Mouse (Mus musculus): ENCODE results near the gene Anxa6. TPM values are rescaled to one million over a fixed set of nuclear protein-coding genes. Genes with fewer than 3 reads are reported as not detected.
"Not testable (repeated sequence)": the region's sequence is repeated elsewhere in the genome, so short reads cannot be mapped to it uniquely, and the experiment has no call there.

The Anxa6 gene
- polyA plus RNA-seq, 1 experiment from 2014 or later: 29.6 TPM

DNA sequence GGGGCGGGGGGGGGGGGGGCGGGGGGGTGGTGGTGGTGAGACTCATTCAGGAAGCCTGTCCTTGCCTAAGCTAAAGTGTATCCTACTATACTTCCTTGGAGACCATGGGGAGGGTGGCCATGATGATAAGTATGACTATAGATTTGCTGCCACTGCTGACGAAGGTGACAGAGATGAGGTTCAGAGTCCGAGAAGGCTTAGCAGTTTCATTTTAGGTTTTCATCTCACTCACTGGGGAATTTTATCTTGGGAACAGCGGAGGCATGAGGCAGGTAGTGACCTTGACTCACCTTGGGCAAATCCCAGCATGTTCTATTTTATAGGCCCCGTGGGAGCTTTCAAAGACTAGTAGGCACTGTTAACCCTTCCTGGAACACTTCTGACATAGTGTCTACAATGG lies 60.5 kb downstream of the Anxa6 start:
- Histone ChIP-seq H3K27me3 (no peaks in the 10 kb centered on the region; the same call in 1 of the 2 replicates), H3K27ac (no peak overlapping the region), H3K4me2 (no peak overlapping the region), H3K9ac (no peak overlapping the region), H3K4me1 (peaks cover 9% of the 10 kb centered on the region), H3K4me3 (no peak overlapping the region), H3K36me3 (ENCODE audit: poor library complexity, severe bottlenecking) (no peaks in the 10 kb centered on the region), H3K9me3 (replicated peaks) (no peaks in the 10 kb centered on the region)
- 85% methylated on average over 4 of the region's 6 CpGs for WGBS
- ATAC-seq: no peak

DNA sequence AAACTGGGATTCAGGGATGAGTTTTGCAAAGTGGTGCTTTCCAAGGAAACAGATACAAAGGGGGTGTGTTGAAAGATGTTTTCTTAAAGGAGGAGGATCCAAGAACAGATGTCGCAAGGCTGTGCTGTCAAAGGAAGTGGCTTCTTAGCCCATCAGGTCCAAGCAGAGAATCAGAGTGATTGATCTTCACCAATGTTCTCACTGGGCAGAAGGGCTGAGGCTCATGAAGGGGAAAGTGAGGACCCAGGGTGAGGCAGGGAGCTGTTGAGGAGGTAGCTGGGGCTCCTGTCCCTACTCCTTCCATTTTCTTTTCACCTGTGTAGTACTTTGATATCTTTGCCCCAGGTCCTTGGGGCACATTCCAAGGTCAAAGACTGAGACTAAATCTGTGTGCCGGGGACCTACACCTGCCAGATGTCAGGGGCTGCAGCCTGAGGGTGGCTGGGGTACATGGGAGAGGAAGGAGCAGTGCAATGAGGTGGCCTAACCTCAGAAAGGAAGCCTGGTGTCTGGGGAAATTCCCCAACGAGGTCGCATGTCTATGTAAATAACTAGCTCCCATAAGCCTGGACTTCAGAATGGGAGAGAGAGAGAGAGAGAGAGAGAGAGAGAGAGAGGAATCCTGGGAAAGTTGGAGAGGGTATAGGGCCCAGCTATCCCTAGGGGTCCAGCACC lies 61.1 kb downstream of the Anxa6 start:
- Histone ChIP-seq H3K27me3 (no peaks in the 10 kb centered on the region; the same call in 1 of the 2 replicates), H3K4me1 (peaks cover 9% of the 10 kb centered on the region), H3K4me2 (no peak overlapping the region), H3K4me3 (no peak overlapping the region), H3K9ac (no peak overlapping the region), H3K36me3 (ENCODE audit: poor library complexity, severe bottlenecking) (no peaks in the 10 kb centered on the region), H3K9me3 (replicated peaks) (no peaks in the 10 kb centered on the region), H3K27ac (no peak overlapping the region)
- 74% methylated on average over 4 of the region's 4 CpGs for WGBS
- no peak for ATAC-seq

DNA sequence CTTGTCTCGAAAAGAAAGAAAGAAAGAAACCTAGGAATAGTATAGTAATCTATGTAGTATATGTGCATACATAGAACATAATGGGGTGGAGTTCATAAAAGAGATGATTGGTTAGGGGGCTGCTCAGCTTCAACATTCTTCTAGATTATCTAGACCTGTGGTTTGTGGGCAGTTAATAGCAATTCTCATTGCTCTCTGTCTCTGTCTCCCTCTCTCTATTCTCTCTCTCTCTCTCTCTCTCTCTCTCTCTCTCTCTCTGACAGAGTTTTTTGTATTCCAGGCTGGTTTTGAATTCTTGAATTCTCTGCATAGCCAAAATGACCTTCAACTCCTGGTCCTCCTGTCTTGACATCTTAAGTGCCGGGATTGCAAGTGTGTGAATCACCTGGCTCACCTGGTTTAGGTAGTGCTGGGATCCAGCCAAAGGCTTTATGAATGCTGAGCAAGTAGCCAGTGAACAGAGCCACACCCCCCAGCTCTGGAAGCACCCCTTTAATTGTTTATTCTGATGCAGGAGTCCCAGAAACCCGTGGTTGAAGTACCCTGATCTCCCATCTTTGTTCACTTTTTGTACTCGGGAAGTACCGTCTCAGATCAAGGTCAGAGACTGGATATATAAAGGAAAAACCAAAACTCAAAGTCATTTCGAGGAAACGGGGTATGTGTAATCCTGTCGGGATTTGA lies 61.7 kb downstream of the Anxa6 start:
- no peaks in the 10 kb centered on the region for H3K36me3 ChIP-seq (ENCODE audit: poor library complexity, severe bottlenecking)
- 80% methylated on average over 8 of the region's 8 CpGs for WGBS
- H3K9me3 ChIP-seq (replicated peaks): no peaks in the 10 kb centered on the region
- no peak overlapping the region for H3K4me3 ChIP-seq
- ATAC-seq: no peak
- H3K4me2 ChIP-seq: no peak overlapping the region
- H3K27me3 ChIP-seq: no peaks in the 10 kb centered on the region; the same call in 1 of the 2 replicates
- H3K4me1 ChIP-seq: peaks cover 9% of the 10 kb centered on the region
- H3K9ac ChIP-seq: no peak overlapping the region
- no peak overlapping the region for H3K27ac ChIP-seq

DNA sequence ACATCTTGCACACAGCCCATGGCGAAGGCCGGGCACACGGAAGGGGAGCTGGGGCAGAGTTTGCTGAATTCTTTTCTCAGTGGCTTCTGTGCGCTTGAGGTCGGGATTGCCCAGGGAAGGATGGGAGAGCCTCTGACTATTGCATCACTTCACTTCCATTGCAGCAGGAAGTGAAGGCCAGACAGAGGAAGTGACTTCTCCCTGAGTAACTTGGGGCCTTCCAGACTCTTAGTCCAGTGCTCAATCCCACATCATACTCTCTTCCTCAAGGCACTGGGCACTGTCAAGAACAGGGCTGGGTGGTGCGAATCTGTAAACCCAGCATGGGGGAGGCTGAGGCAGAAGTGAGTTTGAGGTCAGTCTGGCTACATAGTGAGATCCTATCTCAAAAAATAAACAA lies 68.0 kb downstream of the Anxa6 start:
- WGBS: 91% methylated on average over 6 of the region's 6 CpGs
- Histone ChIP-seq H3K27ac (no peak overlapping the region), H3K27me3 (no peaks in the 10 kb centered on the region), H3K4me3 (no peak overlapping the region), H3K4me2 (no peak overlapping the region), H3K9me3 (replicated peaks) (no peaks in the 10 kb centered on the region), H3K36me3 (ENCODE audit: poor library complexity, severe bottlenecking) (no peaks in the 10 kb centered on the region), H3K9ac (no peak overlapping the region), H3K4me1 (no peaks in the 10 kb centered on the region)
- no peak for ATAC-seq

DNA sequence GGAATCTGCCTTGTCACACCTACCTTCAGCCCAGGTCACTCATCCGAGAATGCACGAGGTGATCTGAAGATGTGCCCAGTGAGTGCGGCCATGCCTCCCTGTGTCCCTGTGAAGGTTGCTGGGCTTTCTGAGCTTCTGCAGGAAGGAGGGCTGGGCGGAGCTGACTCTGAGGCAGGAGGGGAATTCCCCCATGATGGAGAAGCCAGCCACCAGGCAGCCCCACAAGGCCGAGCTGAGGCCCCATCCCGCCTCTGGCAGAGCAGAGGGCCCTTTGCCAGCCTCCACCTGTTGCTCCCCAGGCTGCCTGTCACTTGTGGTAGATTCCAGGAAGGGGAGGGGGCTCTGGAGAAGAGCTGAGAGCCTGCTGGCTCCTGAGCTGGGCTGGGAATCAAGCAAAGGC lies 70.4 kb downstream of the Anxa6 start, which contains the start of gene Tnip1:
Gene Tnip1 (minus strand): TSS at position 108 of the 400 bp plus-strand sequence.
- no peak within 1 kb of the TSS; the same call in 1 of the 2 replicates for H3K9ac ChIP-seq
- H3K9me3 ChIP-seq (replicated peaks): no peaks in the 10 kb centered on the region
- no peak within 1 kb of the TSS for H3K4me3 ChIP-seq
- WGBS: 47% methylated on average over 6 of the region's 6 CpGs
- H3K27ac ChIP-seq: no peak within 1 kb of the TSS
- H3K4me1 ChIP-seq: no peaks in the 10 kb centered on the region
- H3K4me2 ChIP-seq: no peak within 1 kb of the TSS
- H3K27me3 ChIP-seq: no peaks in the 10 kb centered on the region
- no peaks in the 10 kb centered on the region for H3K36me3 ChIP-seq (ENCODE audit: poor library complexity, severe bottlenecking)
- ATAC-seq: no peak

DNA sequence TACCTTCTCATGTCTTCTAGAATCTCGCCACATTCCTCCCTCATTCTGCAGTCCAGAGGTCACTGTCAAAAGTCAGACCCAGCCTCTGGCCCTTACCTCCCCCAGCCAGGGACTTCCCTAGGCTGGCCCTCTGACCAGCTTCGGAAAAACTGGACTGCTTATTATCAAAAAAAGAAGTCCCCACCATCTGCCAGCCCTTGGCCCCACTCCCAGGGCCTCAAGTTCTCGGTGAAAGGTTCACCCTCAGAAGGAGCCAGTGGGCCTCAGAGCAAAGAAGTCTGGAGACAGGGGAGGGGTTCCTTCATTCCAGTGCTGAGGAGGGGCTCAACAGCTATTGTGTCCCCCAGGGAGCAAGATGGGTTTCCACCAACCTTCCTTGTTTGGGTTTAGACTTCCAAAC lies 71.3 kb downstream of the Anxa6 start:
- no peak overlapping the region for H3K9ac ChIP-seq
- no peaks in the 10 kb centered on the region for H3K27me3 ChIP-seq
- no peak overlapping the region for H3K27ac ChIP-seq
- H3K4me3 ChIP-seq: no peak overlapping the region
- WGBS: 68% methylated on average over 3 of the region's 3 CpGs
- H3K9me3 ChIP-seq (replicated peaks): no peaks in the 10 kb centered on the region
- no peak for ATAC-seq
- H3K4me2 ChIP-seq: no peak overlapping the region
- H3K4me1 ChIP-seq: no peaks in the 10 kb centered on the region
- no peaks in the 10 kb centered on the region for H3K36me3 ChIP-seq (ENCODE audit: poor library complexity, severe bottlenecking)

DNA sequence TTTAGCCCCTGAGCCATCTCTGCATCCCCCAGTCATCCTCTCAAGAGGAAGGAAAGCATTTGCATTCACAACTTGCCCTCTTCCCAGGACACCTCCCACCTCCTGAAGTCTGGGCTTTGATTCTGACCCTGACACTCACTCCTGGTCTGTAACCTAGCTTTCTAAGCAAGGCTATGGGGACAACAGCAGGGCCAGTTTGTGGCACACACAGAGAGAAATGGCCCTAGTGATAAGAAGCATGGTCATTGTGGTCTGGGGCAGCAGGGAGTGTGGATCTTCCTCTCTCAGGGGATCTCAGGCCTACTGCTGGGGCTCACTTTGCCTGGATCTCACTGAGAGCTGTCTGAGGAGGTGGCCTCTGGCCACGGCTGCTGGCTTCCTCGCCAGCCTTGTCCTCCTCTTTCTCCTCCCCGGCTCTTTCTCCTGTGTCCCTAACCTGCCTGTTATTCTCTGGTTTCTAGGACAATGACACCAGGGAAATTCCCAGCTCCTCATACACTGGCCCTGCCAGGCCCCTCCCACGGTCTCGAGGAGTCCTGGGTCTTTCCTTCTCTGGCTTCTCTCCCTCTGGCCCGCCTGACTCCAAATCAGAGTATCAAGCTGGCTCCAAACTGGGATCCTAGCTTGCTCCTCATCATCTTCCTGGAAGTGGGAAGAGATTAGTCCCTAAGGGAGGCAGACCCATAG lies 71.9 kb downstream of the Anxa6 start:
- no peaks in the 10 kb centered on the region for H3K9me3 ChIP-seq (replicated peaks)
- H3K4me3 ChIP-seq: no peak overlapping the region
- no peaks in the 10 kb centered on the region for H3K27me3 ChIP-seq
- no peak overlapping the region for H3K9ac ChIP-seq
- no peaks in the 10 kb centered on the region for H3K36me3 ChIP-seq (ENCODE audit: poor library complexity, severe bottlenecking)
- no peak for ATAC-seq
- H3K4me2 ChIP-seq: no peak overlapping the region
- H3K27ac ChIP-seq: no peak overlapping the region
- 72% methylated on average over 6 of the region's 6 CpGs for WGBS
- H3K4me1 ChIP-seq: no peaks in the 10 kb centered on the region

DNA sequence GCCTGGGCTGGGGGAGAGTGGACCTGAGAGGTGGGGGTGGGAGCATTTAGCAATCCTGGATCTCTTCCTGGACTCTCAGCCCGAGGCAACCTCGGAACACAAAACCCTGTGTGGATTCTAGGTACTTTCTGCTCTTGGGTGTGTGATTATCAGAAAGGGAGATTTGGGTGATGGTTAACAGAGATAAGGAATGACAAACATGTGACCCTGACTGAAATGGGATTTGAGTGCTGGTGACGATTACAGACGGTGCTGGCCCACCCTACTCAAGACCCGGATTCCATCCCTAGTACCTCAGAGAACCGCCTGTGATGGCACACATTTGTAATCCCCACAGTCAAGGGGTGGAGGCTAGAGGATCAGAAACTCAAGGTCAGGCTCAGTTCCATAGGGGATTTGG lies 73.0 kb downstream of the Anxa6 start:
- no peaks in the 10 kb centered on the region for H3K9me3 ChIP-seq (replicated peaks)
- no peak overlapping the region for H3K4me3 ChIP-seq
- no peaks in the 10 kb centered on the region for H3K36me3 ChIP-seq (ENCODE audit: poor library complexity, severe bottlenecking)
- WGBS: 85% methylated on average over 6 of the region's 6 CpGs
- no peaks in the 10 kb centered on the region for H3K4me1 ChIP-seq
- no peak overlapping the region for H3K4me2 ChIP-seq
- no peaks in the 10 kb centered on the region for H3K27me3 ChIP-seq
- no peak for ATAC-seq
- H3K9ac ChIP-seq: no peak overlapping the region
- no peak overlapping the region for H3K27ac ChIP-seq

DNA sequence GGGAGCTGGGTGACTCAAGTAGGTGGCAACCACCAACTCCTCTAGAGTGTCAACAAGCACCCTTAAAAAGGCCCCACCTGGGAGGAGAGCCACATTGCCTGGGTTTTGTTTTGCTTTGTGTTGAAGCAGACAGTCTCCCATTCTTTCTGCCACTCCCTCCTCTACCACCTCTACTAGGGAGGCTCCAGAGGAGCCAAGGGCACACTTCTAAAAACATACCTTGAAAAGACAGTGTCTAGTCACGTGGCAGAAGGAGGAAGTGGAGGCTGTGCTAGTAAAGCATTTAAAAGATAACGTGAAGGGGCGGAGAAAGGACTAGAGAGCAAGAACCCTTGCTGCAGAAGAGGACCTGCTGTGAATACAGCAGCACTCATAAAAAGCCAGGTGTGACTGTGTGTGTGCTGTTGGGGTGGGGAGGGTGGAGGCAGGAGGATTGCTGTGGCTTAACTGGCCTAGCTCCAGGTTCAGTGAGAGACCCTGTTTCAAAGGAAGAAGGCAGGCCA lies 74.6 kb downstream of the Anxa6 start:
- ATAC-seq: no peak
- H3K27ac ChIP-seq: no peak overlapping the region
- peaks cover 15% of the 10 kb centered on the region for H3K4me1 ChIP-seq
- no peak overlapping the region for H3K4me2 ChIP-seq
- H3K9ac ChIP-seq: no peak overlapping the region
- no peaks in the 10 kb centered on the region for H3K9me3 ChIP-seq (replicated peaks)
- H3K4me3 ChIP-seq: no peak overlapping the region
- WGBS: 67% methylated on average over 3 of the region's 3 CpGs
- no peaks in the 10 kb centered on the region for H3K27me3 ChIP-seq
- H3K36me3 ChIP-seq (ENCODE audit: poor library complexity, severe bottlenecking): no peaks in the 10 kb centered on the region

DNA sequence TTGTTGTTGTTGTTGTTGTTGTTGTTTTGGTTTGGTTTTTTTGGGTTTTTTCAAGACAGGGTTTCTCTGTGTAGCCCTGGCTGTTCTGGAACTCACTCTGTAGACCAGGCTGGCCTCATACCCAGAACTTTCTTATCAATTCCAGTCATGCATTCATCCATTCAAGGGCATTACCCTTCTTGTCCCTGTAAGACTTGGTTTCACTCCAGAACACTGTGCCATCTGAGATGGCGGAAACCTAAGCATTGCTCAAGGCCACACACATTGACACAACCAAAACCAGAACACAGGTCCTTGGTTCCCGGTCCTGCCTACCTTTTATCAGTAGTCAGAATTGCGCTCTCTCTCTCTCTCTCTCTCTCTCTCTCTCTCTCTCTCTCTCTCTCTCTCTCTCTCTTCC lies 75.5 kb downstream of the Anxa6 start:
- peaks cover 16% of the 10 kb centered on the region for H3K4me1 ChIP-seq
- not testable (repeated sequence) for H3K4me3 ChIP-seq; H3K9ac ChIP-seq; H3K4me2 ChIP-seq; ATAC-seq; H3K9me3 ChIP-seq (replicated peaks); H3K27me3 ChIP-seq; H3K36me3 ChIP-seq (ENCODE audit: poor library complexity, severe bottlenecking); H3K27ac ChIP-seq
- 81% methylated on average over 3 of the region's 3 CpGs for WGBS

DNA sequence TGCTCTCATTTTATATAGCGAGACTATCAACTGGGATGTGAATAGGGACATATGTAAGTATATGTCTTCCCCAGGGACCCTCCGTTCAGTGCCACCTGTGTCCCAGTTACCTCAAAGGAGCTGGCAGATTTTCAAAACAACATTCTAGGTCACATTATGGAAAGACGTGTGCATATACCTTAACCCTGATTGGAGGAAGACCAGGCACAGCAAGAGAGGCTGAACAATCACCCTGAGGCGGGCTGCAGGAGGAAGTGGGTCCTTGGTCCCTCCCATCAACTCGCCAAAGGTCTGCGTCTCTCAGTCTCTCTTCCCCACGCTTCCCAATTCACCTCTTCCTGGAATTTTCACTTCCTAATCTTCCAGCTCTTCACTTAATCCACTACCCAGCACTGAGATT lies 76.3 kb downstream of the Anxa6 start:
- no peak overlapping the region for H3K4me3 ChIP-seq
- H3K4me2 ChIP-seq: no peak overlapping the region
- no peak overlapping the region for H3K27ac ChIP-seq
- ATAC-seq: no peak
- H3K9ac ChIP-seq: no peak overlapping the region
- 59% methylated on average over 7 of the region's 7 CpGs for WGBS
- H3K4me1 ChIP-seq: peaks cover 16% of the 10 kb centered on the region
- H3K9me3 ChIP-seq (replicated peaks): no peaks in the 10 kb centered on the region
- H3K27me3 ChIP-seq: no peaks in the 10 kb centered on the region
- H3K36me3 ChIP-seq (ENCODE audit: poor library complexity, severe bottlenecking): no peaks in the 10 kb centered on the region

DNA sequence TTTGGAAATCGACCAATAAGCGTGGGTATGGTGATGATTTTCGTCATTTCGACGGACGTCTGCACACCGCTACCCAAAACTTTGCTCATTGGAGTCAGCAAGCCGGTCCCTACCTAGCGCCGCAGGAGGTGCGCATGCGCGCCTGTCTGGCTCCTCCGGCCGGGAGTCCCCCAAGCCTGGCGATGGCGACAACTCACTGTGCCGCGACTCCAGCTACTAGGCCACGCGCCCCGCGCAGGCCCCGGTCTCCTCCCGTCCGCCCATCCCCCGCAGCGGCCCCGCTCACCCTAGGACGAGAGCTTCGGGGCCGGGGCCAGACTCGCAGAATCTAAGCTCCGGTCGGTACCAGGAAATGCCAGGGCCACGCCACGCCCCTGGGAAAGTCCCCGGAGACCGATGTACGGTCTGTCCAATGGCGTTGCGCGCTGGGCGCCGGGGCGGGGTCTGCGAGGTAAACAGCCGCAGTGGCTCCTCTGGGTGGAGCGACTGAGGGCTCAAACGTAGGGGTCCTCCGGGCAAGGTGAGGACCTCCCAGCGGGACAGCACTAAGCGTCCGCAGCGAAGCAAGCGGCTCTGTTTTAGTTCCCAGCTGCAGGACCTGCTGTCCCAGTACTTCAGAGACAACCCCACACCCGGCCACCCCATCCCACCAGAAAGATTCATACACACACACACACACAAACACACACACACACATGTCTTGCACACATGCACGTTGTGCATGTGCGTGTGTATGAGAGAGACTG lies 77.3 kb downstream of the Anxa6 start:
- Histone ChIP-seq H3K36me3 (ENCODE audit: poor library complexity, severe bottlenecking) (no peaks in the 10 kb centered on the region), H3K9me3 (replicated peaks) (no peaks in the 10 kb centered on the region), H3K4me2 (peak overlapping the region; percentile 71), H3K27ac (peak overlapping the region; percentile 82), H3K9ac (peak overlapping the region; percentile 81), H3K27me3 (no peaks in the 10 kb centered on the region), H3K4me1 (peaks cover 16% of the 10 kb centered on the region), H3K4me3 (peak overlapping the region; percentile 80)
- peak; percentile 99 for ATAC-seq
- WGBS: under 1% methylated on average over 59 of the region's 59 CpGs

Measured in forebrain, embryonic 13.5 days (tissue).